Mouse (Mus musculus) ovary, postnatal 36 days (tissue): ENCODE measurements around the gene Gpn2.
A peak's percentile ranks its signal among the peaks of the same experiment; 100 is the strongest.

ENCODE experiments used
- DNase-seq: peaks from one replicate; pipeline ENCODE4 v3.0.0; 2022; ENCODE audit warnings: low spot score, mixed read lengths

Gpn2 gene

DNA sequence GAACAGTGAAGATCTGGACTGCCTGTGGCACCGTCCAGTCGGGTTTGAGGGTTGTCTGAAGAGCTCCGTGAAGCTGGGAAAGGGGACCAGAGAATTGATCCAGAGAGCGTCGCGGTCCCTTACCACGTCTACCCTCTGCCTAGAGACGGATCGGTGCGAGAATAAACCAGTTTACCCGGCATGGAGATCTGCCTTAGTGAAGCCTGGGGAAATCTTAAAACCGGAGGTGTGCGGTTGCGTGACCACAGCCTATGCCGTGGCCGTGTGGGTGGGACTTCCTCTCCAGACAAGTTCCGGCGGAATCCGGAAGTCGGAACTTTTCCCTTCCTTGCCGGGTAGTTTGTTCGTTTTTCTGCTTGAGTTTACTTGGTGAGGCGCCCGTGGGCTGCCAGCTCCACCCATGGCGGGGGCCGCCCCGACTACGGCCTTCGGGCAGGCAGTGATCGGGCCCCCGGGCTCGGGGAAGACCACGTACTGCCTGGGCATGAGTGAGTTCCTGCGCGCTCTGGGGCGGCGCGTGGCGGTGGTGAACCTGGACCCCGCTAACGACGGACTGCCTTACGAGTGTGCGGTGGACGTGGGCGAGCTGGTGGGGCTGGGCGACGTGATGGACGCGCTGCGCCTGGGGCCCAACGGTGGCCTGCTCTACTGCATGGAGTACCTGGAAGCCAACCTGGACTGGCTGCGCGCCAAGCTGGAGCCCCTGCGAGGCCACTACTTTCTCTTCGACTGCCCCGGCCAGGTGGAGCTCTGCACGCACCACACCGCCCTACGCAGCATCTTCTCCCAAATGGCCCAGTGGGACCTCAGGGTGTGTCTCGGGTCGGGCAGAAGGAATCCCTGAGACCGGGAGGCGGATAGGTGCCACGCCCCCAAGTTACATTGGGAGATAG is at the start of gene Gpn2:
Gpn2 (plus strand) TSS at position 304 of the 893 bp plus-strand sequence.
- peak; percentile 74 for DNase-seq

DNA sequence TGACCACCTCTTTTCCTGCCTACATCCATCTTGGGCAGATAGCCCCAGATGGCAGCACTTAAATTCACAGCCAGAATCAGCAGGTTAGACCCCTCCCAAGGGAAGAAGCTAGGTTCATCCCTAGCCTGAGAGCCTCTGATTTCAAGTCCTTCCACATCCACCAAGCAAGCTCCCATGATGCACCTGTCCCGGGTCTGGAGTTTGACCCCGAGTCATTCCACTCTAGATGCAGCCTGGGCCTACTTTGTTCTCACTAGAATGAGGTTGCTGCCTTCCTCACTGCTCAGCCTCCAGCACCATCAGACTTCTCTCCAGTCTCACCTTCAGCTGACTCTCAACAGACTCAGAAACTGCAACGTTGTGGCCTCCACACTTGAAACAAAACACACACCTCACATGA is 48.1 kb upstream of the Gpn2 start:
- no peak for DNase-seq

DNA sequence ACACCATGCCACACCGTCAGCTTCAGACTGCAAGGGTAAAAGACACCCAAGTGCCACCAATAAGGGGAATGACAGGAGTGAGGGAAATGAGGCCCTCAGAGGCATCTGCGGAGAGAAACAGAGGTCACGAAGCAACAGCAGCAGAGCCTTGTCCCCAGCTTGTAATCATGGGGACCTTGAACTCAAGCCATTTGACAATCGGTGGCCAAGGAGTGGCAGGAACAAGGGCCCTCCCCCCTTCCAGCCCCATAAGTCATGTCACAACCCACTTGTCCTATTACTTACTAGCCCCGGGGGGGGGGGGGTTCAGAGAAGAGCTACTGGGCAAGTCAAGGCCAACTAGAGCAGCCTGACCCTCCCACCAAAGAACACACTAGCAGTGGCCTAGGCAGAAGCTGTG is 47.5 kb upstream of the Gpn2 start:
- no peak for DNase-seq

DNA sequence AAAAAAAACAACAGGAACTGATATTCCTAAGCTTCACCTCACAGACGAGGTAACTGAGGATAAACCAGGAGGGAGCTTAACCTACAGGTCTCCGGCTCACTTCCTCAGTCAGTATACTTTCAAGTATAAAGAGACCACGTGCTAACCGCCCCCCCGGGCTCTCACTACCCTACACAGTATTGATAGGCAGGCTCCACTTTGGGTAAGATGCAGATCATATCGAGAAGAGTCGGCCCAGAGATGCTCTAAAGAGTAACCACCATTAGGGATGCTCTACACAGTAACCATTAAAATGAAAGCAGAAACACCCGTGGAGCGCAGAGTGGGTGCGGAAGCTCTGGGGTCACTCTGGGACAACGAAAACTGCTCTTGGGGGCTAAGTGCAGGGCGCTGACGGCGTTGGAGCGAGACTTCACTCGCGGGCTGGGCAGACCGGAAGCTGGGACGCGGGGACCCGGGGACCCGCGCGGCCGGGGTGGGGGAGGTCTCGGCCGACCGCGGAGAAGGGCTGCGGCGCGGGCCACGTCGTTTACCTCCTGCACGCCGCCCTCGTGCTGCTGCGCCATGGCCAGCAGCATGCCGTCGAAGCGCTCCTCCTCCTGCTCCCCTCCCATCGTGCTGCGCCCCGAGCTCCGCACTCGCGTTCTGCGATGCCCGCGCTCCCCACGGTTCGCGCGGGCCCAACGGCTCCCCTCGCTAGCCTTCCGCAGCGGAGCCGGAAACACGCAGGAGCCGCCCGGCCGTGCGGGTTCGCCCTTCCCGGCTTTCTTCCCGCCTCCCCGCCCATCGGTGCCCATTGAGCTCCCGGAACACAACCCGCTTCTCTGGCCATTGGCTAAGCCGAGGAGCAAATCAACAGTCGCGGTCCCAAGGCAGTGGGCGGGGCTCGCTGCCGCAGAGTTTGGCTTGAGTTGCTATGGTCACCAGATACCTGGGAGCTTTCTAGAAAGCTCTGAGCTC is 38.6 kb upstream of the Gpn2 start, which contains the start of gene Nudc:
Nudc (minus strand) TSS at position 725 of the 960 bp plus-strand sequence.
- DNase-seq, result peak; percentile 95

DNA sequence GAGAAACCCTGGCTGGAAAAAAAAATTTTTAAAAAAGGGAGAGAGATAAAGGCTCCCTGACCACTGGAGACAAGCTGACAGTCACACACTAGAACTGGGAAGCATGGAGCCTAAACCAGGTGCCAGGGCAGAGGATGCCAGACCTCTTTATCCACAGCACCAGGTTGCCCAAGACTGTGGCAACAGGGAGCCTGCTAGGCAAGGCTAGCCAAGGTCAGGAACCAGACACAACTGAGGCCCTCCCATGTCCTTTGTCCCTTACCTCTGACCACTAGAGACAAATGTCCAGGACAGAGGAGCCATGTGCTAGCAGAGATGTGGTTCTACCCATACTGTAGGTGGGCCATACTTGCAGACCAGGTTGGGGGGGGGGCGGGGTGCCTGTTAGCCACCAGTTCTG is 32.1 kb upstream of the Gpn2 start:
- no peak for DNase-seq

DNA sequence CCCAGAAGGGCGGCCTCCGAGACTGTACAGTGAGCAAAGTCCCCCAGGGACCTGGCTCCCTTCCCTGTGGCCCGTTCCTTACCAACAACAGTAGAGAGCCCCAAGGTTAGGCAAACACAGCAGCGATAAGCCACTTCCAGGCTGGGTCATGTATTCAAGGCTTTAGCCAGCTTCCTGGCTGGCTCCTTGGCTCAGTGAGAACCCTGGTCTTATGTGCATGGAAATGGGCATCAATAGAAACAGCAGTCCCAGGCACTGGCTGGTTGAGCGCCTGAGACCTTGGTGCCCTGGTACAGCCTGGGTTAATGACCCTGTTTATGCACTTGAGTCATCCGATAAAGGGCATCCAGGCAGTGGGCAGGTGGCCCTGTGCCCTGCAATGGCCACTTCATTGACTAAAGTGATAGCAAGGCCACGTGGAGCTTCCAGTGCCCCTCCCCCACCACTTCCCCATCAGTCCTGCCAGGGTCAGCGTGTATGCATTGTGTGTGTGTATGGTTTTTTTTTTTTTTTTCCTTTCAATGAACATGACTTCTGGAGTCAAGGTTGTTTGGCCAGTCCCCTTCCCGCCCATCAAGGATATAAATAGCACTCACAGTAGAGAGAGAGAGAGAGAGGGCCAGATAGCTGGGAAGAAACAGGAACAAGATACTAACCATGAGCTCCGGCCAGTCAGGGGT is 31.3 kb upstream of the Gpn2 start, which contains the start of gene Nr0b2:
Nr0b2 (plus strand) TSS at position 609 of the 680 bp plus-strand sequence.
- DNase-seq, result peak; percentile 63

DNA sequence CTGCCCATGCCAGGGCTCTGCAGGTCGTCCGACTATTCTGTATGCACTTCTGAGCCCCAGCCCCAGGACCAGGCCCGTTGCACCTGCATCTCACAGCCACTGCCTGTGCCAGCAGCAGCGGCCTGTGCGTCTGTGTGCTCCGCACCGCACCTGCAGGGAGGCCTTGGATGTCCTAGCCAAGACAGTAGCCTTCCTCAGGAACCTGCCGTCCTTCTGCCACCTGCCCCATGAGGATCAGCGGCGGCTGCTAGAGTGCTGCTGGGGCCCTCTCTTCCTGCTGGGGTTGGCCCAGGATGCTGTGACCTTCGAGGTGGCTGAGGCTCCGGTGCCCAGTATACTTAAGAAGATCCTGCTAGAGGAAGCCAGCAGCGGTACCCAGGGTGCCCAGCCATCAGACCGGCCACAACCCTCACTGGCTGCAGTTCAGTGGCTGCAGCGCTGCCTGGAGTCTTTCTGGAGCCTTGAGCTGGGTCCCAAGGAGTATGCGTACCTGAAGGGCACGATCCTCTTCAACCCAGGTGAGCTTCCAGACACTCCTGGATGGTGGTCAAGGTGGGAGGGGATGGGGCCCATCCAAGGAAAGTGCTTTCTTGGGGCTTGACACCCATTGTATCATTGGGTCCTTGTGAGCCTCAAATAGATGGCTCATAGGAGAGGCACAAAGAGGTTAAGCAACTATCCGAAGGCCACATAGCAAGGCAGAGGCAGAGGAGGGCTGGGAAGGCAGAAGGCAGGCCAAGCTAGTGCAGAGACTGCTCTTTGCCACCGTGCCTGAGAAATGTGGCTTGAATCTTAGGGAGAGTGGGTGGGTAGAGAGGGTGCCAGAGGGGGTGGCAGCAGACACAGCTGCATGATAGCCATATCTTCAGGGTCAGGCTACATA is 30.5 kb upstream of the Gpn2 start:
- DNase-seq, result peak; percentile 38

DNA sequence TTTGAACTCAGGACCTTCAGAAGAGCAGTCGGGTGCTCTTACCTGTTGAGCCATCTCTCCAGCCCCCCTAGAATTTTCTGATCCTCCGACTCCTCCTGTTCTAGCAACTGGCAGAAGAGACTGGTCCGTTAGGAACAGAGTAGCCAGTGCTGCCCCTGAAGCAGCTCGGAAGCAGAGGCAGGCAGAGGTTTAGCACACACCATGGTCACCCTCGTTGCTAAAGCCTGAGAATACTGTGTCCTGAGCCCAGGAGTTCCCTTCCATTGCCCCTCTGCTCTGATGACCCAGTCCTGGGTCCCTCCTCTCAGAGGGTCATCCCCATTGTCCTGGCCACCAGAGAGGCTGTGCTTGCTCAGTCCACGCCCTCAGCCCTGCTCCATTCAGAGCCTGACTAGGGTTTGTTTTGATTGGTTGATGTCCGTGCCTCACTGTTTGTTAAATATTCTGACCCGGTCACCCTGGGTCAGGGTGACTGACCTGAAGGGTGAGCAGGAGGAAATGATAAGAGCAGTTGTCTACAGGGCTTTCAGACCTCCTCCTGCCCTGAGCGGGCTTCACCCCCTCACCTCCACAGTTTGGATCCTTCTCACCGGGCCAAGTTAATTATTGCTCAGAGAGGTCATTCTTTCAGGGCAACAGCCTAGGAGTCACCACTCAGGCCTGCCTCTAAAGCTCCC is 27.0 kb upstream of the Gpn2 start:
- DNase-seq, result no peak

DNA sequence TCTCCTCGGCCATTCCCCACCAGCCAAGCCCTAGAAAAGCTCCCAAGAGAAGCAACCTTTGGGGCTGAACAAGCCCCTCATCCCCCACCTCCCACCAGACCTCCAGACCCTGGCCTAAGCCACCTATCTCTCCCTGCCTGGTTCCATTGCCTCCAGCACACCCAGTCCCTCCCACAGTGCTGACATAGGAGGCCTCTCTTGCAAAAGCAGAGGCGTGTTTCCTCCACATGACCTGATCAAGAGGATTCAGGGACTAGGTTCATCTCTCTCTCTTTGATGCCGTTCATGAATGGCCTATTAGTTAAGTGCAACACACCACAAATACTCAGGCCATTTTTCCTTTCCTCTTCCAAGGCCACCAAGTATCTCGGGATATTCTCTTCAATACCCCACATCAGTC is 24.3 kb upstream of the Gpn2 start:
- no peak for DNase-seq

DNA sequence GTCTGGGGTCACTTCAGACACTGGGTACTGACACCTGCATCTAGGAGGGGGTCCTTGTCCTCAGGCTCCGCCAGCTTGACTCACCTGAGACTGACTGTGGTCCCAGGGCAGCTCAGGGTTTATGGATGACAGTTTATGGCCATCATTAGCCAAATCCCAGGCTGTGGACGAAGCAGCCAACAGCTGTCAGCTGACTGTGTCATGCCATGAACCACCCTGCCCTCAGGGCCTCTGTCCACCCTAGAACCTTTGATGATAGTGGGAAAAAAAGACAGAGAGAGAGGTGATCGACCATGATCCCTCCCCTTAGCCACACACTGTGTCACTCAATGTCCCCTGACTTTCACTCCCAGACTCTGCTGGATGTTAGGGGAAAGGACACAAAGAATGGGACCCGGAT is 22.5 kb upstream of the Gpn2 start:
- no peak for DNase-seq

DNA sequence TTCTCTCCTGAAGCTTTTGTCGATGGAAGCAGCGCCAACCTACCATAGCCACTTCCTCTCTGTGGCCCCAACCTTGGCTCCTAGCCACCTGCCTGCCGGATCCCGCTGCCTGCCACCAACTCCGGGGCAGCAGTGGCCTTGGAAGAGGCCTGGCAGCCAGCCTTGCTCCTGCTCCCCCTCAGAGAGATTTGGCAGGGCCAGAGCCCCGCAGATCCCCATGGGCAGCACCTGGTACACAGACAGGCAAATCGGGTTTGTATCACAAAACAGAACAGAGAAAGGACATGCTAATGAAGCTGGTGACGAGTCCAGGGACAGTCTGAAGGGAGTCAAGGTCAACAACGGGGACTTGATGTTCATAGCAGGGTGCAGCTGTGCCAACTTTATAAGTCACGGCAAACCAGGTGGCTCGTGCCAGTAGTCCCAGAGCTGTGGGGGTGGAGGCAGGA is 21.0 kb upstream of the Gpn2 start:
- DNase-seq, result peak; percentile 74

DNA sequence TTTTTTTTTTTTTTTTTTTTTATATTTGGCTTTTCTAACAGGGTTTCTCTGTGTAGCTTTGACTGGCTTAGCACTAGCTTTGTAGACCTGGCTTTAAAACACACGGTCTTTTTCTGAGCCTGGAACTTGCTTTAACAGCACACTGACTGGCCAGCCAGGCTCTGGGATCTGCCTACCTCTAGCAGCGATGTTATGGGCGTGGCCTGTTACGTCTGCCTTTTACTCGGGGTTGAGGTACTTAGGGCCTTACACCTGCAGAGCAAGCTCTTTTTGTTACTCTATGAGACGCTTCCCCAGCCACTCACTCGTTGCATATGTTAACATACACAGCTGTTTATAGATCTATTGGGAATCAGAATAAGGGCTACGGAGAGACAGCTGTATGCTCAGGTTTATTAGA is 16.9 kb upstream of the Gpn2 start:
- no peak for DNase-seq

DNA sequence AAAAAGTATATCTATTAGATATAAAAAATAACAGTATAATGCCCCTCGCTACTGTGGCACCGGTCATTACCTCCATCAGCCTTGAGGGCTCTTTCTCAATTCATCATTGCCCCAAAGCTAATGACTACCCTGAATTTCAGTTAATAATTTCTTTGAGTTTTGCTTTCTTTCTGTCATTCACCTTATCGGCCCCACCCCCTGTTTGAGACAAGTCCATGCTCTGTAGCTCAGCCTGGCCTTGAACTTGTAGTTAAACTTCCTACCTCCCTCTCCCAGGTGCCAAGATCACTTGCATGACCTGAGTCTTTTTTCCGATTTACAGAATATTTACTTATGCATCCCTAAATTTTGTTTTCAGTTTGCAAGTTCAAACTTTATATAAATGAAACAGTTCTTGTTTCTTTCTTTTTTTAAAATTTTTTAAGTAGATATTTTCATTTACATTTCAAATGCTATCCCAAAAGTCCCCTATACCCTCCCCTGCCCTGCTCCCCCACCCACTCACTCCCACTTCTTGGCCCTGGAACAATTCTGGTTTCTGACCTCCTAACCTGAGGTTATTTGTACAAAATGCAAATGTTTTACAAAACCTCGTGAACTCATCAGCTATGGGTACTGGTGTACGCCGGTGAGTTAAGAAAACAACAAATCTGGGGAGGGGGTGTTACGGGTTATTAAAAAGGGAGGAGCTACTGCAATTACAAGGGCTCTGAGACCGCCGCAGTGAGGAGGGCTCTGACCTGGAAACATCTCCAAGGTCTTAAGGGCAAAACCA is 14.7 kb upstream of the Gpn2 start:
- DNase-seq, result no peak

DNA sequence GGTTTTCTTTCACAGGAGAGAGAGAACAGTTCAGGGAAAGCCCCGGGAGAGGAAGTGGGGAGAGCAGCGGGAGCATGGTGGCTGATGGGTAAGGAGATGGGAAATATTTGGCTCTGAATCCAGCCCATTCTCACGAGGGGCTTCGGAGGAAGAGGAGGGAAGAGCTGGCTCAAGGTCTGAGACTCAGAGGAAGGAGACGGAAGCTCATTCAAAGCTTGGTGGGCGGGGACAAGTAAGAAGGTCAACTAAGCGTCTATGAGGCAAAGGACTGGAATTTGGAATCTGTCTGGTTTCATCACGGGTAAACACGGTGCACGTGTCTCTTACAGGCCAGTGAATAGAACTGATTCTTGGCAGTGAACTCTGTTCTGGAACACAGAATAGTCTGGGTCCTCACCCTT is 14.1 kb upstream of the Gpn2 start:
- peak; percentile 19 for DNase-seq

DNA sequence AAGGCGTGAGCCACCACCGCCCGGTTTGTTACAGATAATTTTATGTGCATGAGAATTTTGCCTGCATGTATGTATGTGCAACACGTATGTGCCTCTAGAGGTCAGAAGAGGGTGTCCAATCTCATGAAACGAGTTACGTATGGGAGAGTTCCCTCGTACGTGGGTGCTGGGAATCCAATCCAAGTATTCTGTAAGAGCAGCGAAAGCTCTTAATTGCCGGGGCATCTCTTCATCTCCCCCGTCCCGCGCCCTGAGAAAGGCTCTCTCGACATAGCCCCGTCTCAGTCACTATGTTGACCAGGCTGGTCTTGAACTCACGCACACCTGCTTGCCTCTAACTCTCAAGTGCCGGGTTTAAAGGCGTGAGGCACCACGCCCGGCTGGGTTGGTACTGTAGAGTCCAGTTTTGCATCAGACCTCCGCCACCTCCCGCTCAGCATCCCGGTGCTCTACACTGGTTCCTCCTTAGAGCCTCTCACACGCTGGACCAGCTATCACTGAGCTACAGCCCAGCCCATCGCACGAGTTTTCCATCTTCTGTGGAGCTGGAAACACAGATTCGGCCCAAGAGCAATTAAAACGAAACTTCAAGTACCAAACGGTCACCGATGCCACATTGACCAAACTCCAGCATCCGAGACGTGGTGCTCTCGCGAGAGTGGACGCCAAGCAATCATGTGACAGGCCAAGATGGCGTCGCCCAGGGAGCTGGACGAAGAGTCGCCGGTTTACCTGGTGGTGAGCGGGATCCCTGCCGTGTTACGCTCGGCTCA is 9.9 kb upstream of the Gpn2 start, which contains the start of gene Gpatch3:
Gpatch3 (plus strand) TSS at position 676 of the 773 bp plus-strand sequence.
- peak; percentile 88 for DNase-seq

DNA sequence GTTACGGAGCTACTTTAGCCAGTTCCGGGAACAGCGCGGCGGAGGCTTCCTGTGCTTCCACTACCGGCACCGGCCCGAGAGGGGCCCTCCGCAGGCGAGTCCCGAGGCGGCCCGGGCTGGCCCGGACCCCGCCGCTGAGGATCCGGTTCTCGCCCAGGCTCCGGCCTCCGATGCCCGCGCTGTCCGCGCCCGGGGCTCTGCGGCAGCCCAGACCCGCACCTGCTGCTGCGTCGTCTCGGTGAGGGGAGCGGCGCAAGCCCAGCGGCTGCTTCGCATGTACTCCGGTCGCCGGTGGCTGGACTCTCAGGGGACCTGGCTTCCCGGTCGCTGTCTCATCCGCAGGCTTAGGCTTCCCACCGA is 9.3 kb upstream of the Gpn2 start:
- DNase-seq, result no peak

DNA sequence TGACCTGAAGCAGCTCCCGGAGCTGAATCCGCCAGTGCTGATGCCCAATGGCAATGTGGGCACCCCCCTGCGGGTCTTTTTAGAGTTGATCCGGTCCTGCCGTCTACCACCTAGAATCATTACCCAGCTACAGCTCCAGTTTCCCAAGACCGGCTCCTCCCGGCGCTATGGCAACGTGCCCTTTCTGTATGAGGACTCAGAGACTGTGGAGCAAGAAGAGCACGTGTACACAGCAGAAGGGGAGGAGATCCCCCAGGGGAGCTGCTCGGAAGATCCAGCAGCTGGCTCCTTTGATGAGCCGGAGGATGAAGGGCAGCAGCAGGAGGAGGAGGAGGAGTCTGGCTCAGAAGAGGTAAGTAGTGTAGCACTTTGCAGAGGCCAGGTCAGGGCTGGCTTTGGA is 6.2 kb upstream of the Gpn2 start:
- no peak for DNase-seq

DNA sequence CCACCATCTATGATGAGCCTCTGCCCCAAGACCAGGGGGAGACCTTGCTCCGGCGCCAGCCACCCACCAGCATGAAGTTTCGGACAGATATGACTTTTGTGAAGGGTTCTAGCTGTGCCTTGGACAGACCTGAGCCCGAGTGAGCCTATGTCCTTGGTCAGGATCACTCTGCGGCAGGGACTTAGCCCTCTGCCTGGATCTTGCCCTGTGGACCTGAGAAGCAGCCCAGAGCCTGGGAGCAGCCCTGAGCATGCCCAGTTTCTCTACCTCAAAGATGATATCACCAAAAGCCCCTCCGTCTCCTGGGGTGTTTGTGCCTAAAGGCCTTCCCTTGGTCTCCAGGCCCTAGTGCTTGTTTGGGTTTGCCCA is 488 bp upstream of the Gpn2 start:
- no peak for DNase-seq

DNA sequence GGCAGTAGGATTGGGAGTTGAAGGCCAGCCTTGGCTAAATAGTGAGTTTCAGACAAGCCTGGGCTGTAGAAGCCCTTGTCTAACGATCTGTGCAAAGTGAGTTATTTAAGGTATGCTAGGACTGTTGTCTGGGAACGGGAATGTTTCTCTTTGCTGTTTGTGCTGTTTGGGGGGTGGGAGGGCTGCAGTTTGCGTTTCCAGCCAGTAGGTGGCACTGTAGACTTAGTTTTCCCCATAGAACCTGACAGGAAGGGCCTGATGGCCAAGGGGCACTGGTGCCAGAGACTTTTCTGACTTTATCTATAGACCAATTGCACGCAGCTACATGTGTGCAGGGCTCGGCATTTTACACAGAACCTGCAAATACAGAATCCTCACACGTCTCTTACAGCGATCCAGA is 8.4 kb downstream of the Gpn2 start:
- DNase-seq, result peak; percentile 59
